ENCODE assay signal across 8 mouse cellular contexts in the genomic region with DNA sequence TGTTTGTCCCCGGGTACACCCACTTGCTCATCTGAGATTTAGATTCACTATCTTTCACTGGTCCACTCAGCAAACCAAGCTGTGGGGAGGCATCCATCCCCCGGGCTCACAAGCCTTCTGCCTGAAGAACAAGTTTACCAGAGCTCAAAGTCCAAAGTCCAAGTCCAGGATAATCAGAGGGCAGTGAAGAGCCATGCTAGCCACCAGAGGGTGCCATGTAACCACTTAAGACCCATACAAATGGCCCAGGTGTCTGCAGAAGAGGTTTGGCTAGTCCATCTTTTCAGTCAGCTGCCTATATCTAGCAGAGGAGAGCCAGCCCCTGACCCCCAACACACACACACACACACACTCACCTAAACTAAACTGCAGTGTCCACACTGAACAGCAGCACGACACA. TPM values are rescaled to one million over a fixed set of nuclear protein-coding genes. Genes with fewer than 3 reads are reported as not detected.
DNase-seq lines count a peak whose midpoint lies in the region; ATAC-seq and TF ChIP-seq lines count a peak whose summit lies in the region.

No protein-coding gene starts in this region.

- TF ChIP-seq CTCF in bone marrow, adult 2 months (IDR thresholded peaks at IDR 0.05; ENCODE audit: control insufficient read depth, insufficient read depth, low read length) = peak; percentile 24; the same call in 1 of the 2 replicates

- H3K9ac ChIP-seq in liver, embryonic 11.5 days (ENCODE audit: low read depth, low read length) = no peak overlapping the region
- H3K9ac ChIP-seq in intestine, embryonic 15.5 days = no peak overlapping the region
- no peak overlapping the region for H3K9ac ChIP-seq in liver, embryonic 13.5 days

- no peak for TF ChIP-seq POLR2A in bone marrow, adult 2 months (IDR thresholded peaks at IDR 0.05; ENCODE audit: borderline replicate concordance, control insufficient read depth, low read depth, low read length)

- no peaks in the 10 kb centered on the region for H3K4me1 ChIP-seq in liver, embryonic 11.5 days (replicated peaks; ENCODE audit: control insufficient read depth, insufficient read depth, low read length)
- no peaks in the 10 kb centered on the region; the same call in 1 of the 2 replicates for H3K4me1 ChIP-seq in bone marrow, adult 2 months (ENCODE audit: control insufficient read depth, insufficient read depth, low read length)
- H3K4me1 ChIP-seq in intestine, embryonic 15.5 days (replicated peaks) = 0 out of 2 replicates have a peak, but pooled peaks cover 2% of the 10 kb centered on the region
- H3K4me1 ChIP-seq in liver, embryonic 13.5 days (replicated peaks) = peaks cover 9% of the 10 kb centered on the region

- peak; percentile 19 to 76 for DNase-seq in adrenal gland, adult (ENCODE audit: inconsistent age in 2 of 2, low spot score in 1 of 2)
- DNase-seq in adrenal gland, adult 8-10 months = no peak
- peak; percentile 40 for DNase-seq in liver
- no peak for DNase-seq in liver, embryonic 11.5 days (ENCODE audit: low spot score)
- peak; percentile 8 for DNase-seq in liver, embryonic 13.5 days
- peak; percentile 27 for DNase-seq in right cerebral cortex, postnatal 25 days

- no peak overlapping the region for H3K4me2 ChIP-seq in liver, embryonic 11.5 days
- no peak overlapping the region for H3K4me2 ChIP-seq in intestine, embryonic 15.5 days (replicated peaks)
- H3K4me2 ChIP-seq in liver, embryonic 13.5 days = no peak overlapping the region

- no peak overlapping the region for H3K4me3 ChIP-seq in liver, embryonic 11.5 days (ENCODE audit: low read depth, low read length)
- H3K4me3 ChIP-seq in bone marrow, adult 2 months (replicated peaks; ENCODE audit: control insufficient read depth, low read depth, low read length) = no peak overlapping the region
- no peak overlapping the region for H3K4me3 ChIP-seq in intestine, embryonic 15.5 days (replicated peaks)
- H3K4me3 ChIP-seq in liver, embryonic 13.5 days (replicated peaks) = no peak overlapping the region

- no peaks in the 10 kb centered on the region for H3K27me3 ChIP-seq in liver, embryonic 11.5 days (replicated peaks; ENCODE audit: control insufficient read depth, insufficient read depth, low read length)
- H3K27me3 ChIP-seq in intestine, embryonic 15.5 days (replicated peaks) = no peaks in the 10 kb centered on the region
- H3K27me3 ChIP-seq in liver, embryonic 13.5 days = no peaks in the 10 kb centered on the region

- no peak for ATAC-seq in liver, embryonic 11.5 days (replicated peaks; ENCODE audit: low FRiP score)
- ATAC-seq in intestine, embryonic 15.5 days = peak; percentile 76
- ATAC-seq in liver, embryonic 13.5 days (ENCODE audit: low read depth) = no peak

- 39% methylated on average over 3 of the region's 3 CpGs for WGBS in liver, embryonic 11.5 days
- 53% methylated on average over 3 of the region's 3 CpGs for WGBS in bone marrow, adult 2 months
- WGBS in intestine, embryonic 15.5 days = 40% methylated on average over 3 of the region's 3 CpGs
- 36% methylated on average over 3 of the region's 3 CpGs for WGBS in liver, embryonic 13.5 days (ENCODE audit: insufficient replicate concordance)

- no peak overlapping the region for H3K27ac ChIP-seq in liver, embryonic 11.5 days (ENCODE audit: low read depth, low read length)
- H3K27ac ChIP-seq in bone marrow, adult 2 months (ENCODE audit: control insufficient read depth, insufficient read depth, low read depth, low read length, poor library complexity) = no peak overlapping the region
- no peak overlapping the region for H3K27ac ChIP-seq in intestine, embryonic 15.5 days
- no peak overlapping the region for H3K27ac ChIP-seq in liver, embryonic 13.5 days

- H3K9me3 ChIP-seq in liver, embryonic 11.5 days (ENCODE audit: control insufficient read depth, low read length) = no peaks in the 10 kb centered on the region
- H3K9me3 ChIP-seq in intestine, embryonic 15.5 days = no peaks in the 10 kb centered on the region
- no peaks in the 10 kb centered on the region for H3K9me3 ChIP-seq in liver, embryonic 13.5 days (replicated peaks)

- H3K36me3 ChIP-seq in liver, embryonic 11.5 days (ENCODE audit: control insufficient read depth, insufficient read depth, low read length) = no peaks in the 10 kb centered on the region
- H3K36me3 ChIP-seq in intestine, embryonic 15.5 days = no peaks in the 10 kb centered on the region
- no peaks in the 10 kb centered on the region for H3K36me3 ChIP-seq in liver, embryonic 13.5 days

RNA-seq across cellular contexts. Expression of a gene that starts 4.7 kb away (rescaled TPM):
- 10 to 100 TPM; 21.1 to 32.7 (median 28.3) TPM for total RNA-seq in adrenal gland, adult 8-10 months (2022)
- polyA plus RNA-seq in liver, embryonic 11.5 days (2014; fragmentation: Nextera tagmentation; extraction: Ambion mirVana) = 12.7 and 13.1 TPM in 2 replicates
- polyA plus RNA-seq in bone marrow, adult 2 months (2011; ENCODE audit: insufficient read depth, insufficient read length, low replicate concordance, missing spikeins) = 7.7 and 8.5 TPM in 2 replicates
- polyA plus RNA-seq in intestine, embryonic 15.5 days (2015; fragmentation: Nextera tagmentation; extraction: Ambion mirVana) = 16.9 and 21.4 TPM in 2 replicates
- polyA plus RNA-seq in liver, embryonic 13.5 days (2015; fragmentation: Nextera tagmentation; extraction: Ambion mirVana) = 8.9 and 12.3 TPM in 2 replicates

RNA-seq across cellular contexts. Expression of a gene that starts 25.0 kb away (rescaled TPM):
- not detected for total RNA-seq in adrenal gland, adult 8-10 months (2022)
- not detected in 2 replicates for polyA plus RNA-seq in liver, embryonic 11.5 days (2014; fragmentation: Nextera tagmentation; extraction: Ambion mirVana)
- 13.5 TPM in 1 of 2 replicates, not detected in the other for polyA plus RNA-seq in bone marrow, adult 2 months (2011; ENCODE audit: insufficient read depth, insufficient read length, low replicate concordance, missing spikeins)
- polyA plus RNA-seq in intestine, embryonic 15.5 days (2015; fragmentation: Nextera tagmentation; extraction: Ambion mirVana) = 3.7 and 4.4 TPM in 2 replicates
- not detected in 2 replicates for polyA plus RNA-seq in liver, embryonic 13.5 days (2015; fragmentation: Nextera tagmentation; extraction: Ambion mirVana)

RNA-seq across cellular contexts. Expression of a gene that starts 35.6 kb away (rescaled TPM):
- total RNA-seq in adrenal gland, adult 8-10 months (2022) = 10 to 100 TPM; 43.4 to 63.1 (median 49.6) TPM
- 111 and 114 TPM in 2 replicates for polyA plus RNA-seq in liver, embryonic 11.5 days (2014; fragmentation: Nextera tagmentation; extraction: Ambion mirVana)
- 42.3 and 63.3 TPM in 2 replicates for polyA plus RNA-seq in bone marrow, adult 2 months (2011; ENCODE audit: insufficient read depth, insufficient read length, low replicate concordance, missing spikeins)
- polyA plus RNA-seq in intestine, embryonic 15.5 days (2015; fragmentation: Nextera tagmentation; extraction: Ambion mirVana) = 103 and 109 TPM in 2 replicates
- polyA plus RNA-seq in liver, embryonic 13.5 days (2015; fragmentation: Nextera tagmentation; extraction: Ambion mirVana) = 64.2 and 70.9 TPM in 2 replicates

Comparison
In these comparisons a context has a peak if more than half of its experiments do, and no peak if none do; other contexts are left out.
1. DNase-seq: peak in adrenal gland, adult (2 of 2), liver (single experiment), liver, embryonic 13.5 days (single experiment) and right cerebral cortex, postnatal 25 days (single experiment); none in adrenal gland, adult 8-10 months (single experiment) and liver, embryonic 11.5 days (single experiment).